26 mouse cellular contexts compared by ENCODE assay signal in genomic region chr19:53030279-53030678, GRCm38 (mm10). TPM values are rescaled to one million over a fixed set of nuclear protein-coding genes. Genes with fewer than 3 reads are reported as not detected.
DNase-seq lines count a peak whose midpoint lies in the region; ATAC-seq and TF ChIP-seq lines count a peak whose summit lies in the region.
"Had no signal": no experiment of that assay in that cellular context is flagged by ENCODE, and none has a peak within 500 bp of the region (broad histone marks: within the 10 kb centered on the region; RNA-seq: fewer than 3 reads in every experiment).

No protein-coding gene starts in this region.

- H3K36me3 ChIP-seq in intestine, postnatal 0 days (ENCODE audit: control insufficient read depth, insufficient read depth), result peaks cover 26% of the 10 kb centered on the region
- peaks cover 12% of the 10 kb centered on the region for H3K36me3 ChIP-seq in intestine, embryonic 15.5 days
- peaks cover 85% of the 10 kb centered on the region for H3K36me3 ChIP-seq in G1E (replicated peaks)
- peaks cover 45% of the 10 kb centered on the region for H3K36me3 ChIP-seq in small intestine, adult 2 months (ENCODE audit: control insufficient read depth, insufficient read depth, low read length)

- WGBS in intestine, postnatal 0 days, result 98% methylated on average over 6 of the region's 6 CpGs
- 96% methylated on average over 6 of the region's 6 CpGs for WGBS in intestine, embryonic 15.5 days
- 97% methylated on average over 6 of the region's 6 CpGs for WGBS in small intestine, adult 2 months

- no peak overlapping the region for H3K9ac ChIP-seq in intestine, postnatal 0 days (ENCODE audit: low read depth, low read length)
- no peak overlapping the region for H3K9ac ChIP-seq in intestine, embryonic 15.5 days
- H3K9ac ChIP-seq: embryonic facial prominence, embryonic 12.5 days; embryonic facial prominence, embryonic 15.5 days; forebrain, postnatal 0 days; heart, embryonic 12.5 days; heart, embryonic 15.5 days; hindbrain, embryonic 13.5 days had no signal

- no peak overlapping the region for H3K27ac ChIP-seq in intestine, postnatal 0 days (ENCODE audit: low read depth, low read length)
- no peak overlapping the region for H3K27ac ChIP-seq in intestine, embryonic 15.5 days
- peak overlapping the region; percentile 15; the same call in 1 of the 2 replicates for H3K27ac ChIP-seq in layer of hippocampus, adult 2 months
- peak overlapping the region; percentile 85; the same call in 1 of the 2 replicates for H3K27ac ChIP-seq in small intestine, adult 2 months (ENCODE audit: insufficient read depth, low read depth, low read length)
- H3K27ac ChIP-seq: embryonic facial prominence, embryonic 12.5 days; embryonic facial prominence, embryonic 15.5 days; heart, embryonic 15.5 days; hindbrain, embryonic 10.5 days; hindbrain, embryonic 13.5 days had no signal

- peaks cover 6% of the 10 kb centered on the region; the same call in 1 of the 2 replicates for H3K4me1 ChIP-seq in intestine, postnatal 0 days (replicated peaks; ENCODE audit: control insufficient read depth, insufficient read depth, low read length)
- peaks cover 11% of the 10 kb centered on the region; the same call in 1 of the 2 replicates for H3K4me1 ChIP-seq in intestine, embryonic 15.5 days (replicated peaks)
- H3K4me1 ChIP-seq in G1E (ENCODE audit: insufficient read depth, low read depth, low read length), result peaks cover 92% of the 10 kb centered on the region
- H3K4me1 ChIP-seq in small intestine, adult 2 months (ENCODE audit: control insufficient read depth, insufficient read depth, insufficient read length, low read length), result peaks cover 18% of the 10 kb centered on the region
- H3K4me1 ChIP-seq: embryonic facial prominence, embryonic 12.5 days; embryonic facial prominence, embryonic 15.5 days; hindbrain, embryonic 10.5 days; hindbrain, embryonic 13.5 days had no signal

- no peak for DNase-seq in layer of hippocampus, adult 2 months (ENCODE audit: low spot score in 2 of 2)
- DNase-seq in layer of hippocampus, adult 9-10 months (ENCODE audit: low spot score), result no peak
- no peak for DNase-seq in G1E (ENCODE audit: low spot score)
- DNase-seq: adrenal gland, postnatal 10 days; adrenal gland, postnatal 36 days; cerebellum, adult 18-20 months; cerebellum, adult 9-10 months; cerebellum, postnatal 25 days; forebrain, postnatal 0 days; gastrocnemius, postnatal 10 days; gastrocnemius, postnatal 36 days; heart, postnatal 10 days; heart, postnatal 36 days had no signal

- no peak for TF ChIP-seq POLR2A in small intestine, adult 2 months (IDR thresholded peaks at IDR 0.05; ENCODE audit: low read depth, low read length)

- no peak for TF ChIP-seq CTCF in intestine, postnatal 0 days (IDR thresholded peaks at IDR 0.05; ENCODE audit: low read depth)
- TF ChIP-seq CTCF in layer of hippocampus, adult 2 months (conservative IDR thresholded peaks at IDR 0.05), result no peak
- TF ChIP-seq CTCF in G1E (IDR thresholded peaks at IDR 0.05; ENCODE audit: low read depth, low read length), result no peak
- TF ChIP-seq CTCF in small intestine, adult 2 months (IDR thresholded peaks at IDR 0.05; ENCODE audit: extremely low read depth, insufficient read length, insufficient replicate concordance, low read depth, low read length), result no peak

- H3K9me3 ChIP-seq in intestine, postnatal 0 days (ENCODE audit: control insufficient read depth), result no peaks in the 10 kb centered on the region
- H3K9me3 ChIP-seq in intestine, embryonic 15.5 days, result no peaks in the 10 kb centered on the region
- no peaks in the 10 kb centered on the region for H3K9me3 ChIP-seq in G1E (replicated peaks)
- H3K9me3 ChIP-seq: embryonic facial prominence, embryonic 12.5 days; embryonic facial prominence, embryonic 15.5 days; heart, embryonic 12.5 days; heart, embryonic 15.5 days; hindbrain, embryonic 10.5 days; hindbrain, embryonic 13.5 days had no signal

- ATAC-seq in intestine, postnatal 0 days, result no peak
- ATAC-seq in intestine, embryonic 15.5 days, result no peak
- no peak for ATAC-seq in G1E (ENCODE audit: extremely low read depth, insufficient number of reproducible peaks, low FRiP score, poor library complexity, severe bottlenecking)
- ATAC-seq: activated CD4-positive, CD25-positive, alpha-beta regulatory T cell, adult 4 months; CD4-positive, CD25-positive, alpha-beta regulatory T cell, adult 4 months; forebrain, embryonic 14.5 days; forebrain, postnatal 0 days; hindbrain, embryonic 16.5 days had no signal

- no peaks in the 10 kb centered on the region for H3K27me3 ChIP-seq in intestine, postnatal 0 days (replicated peaks; ENCODE audit: control insufficient read depth, insufficient read depth, low read length)
- no peaks in the 10 kb centered on the region for H3K27me3 ChIP-seq in intestine, embryonic 15.5 days (replicated peaks)
- H3K27me3 ChIP-seq in G1E (ENCODE audit: insufficient read depth, low read length), result no peaks in the 10 kb centered on the region; the same call in 1 of the 2 replicates
- no peaks in the 10 kb centered on the region for H3K27me3 ChIP-seq in small intestine, adult 2 months (ENCODE audit: control insufficient read depth, insufficient read depth, low read length)
- H3K27me3 ChIP-seq: embryonic facial prominence, embryonic 12.5 days; embryonic facial prominence, embryonic 15.5 days; heart, embryonic 12.5 days; heart, embryonic 15.5 days; hindbrain, embryonic 13.5 days had no signal

- H3K4me3 ChIP-seq in intestine, postnatal 0 days (ENCODE audit: low read depth, low read length), result no peak overlapping the region
- H3K4me3 ChIP-seq in intestine, embryonic 15.5 days (replicated peaks), result no peak overlapping the region
- no peak overlapping the region for H3K4me3 ChIP-seq in layer of hippocampus, adult 2 months
- H3K4me3 ChIP-seq in G1E (ENCODE audit: low read depth, low read length), result peak overlapping the region; percentile 71; the same call in 1 of the 2 replicates
- H3K4me3 ChIP-seq in small intestine, adult 2 months (ENCODE audit: low read depth, low read length), result peak overlapping the region; percentile 71
- H3K4me3 ChIP-seq: embryonic facial prominence, embryonic 12.5 days; embryonic facial prominence, embryonic 15.5 days; heart, embryonic 12.5 days; heart, embryonic 15.5 days; hindbrain, embryonic 10.5 days; hindbrain, embryonic 13.5 days had no signal

- peak overlapping the region; percentile 48 for H3K4me2 ChIP-seq in intestine, postnatal 0 days (replicated peaks; ENCODE audit: low read depth)
- H3K4me2 ChIP-seq in intestine, embryonic 15.5 days (replicated peaks), result no peak overlapping the region
- H3K4me2 ChIP-seq: embryonic facial prominence, embryonic 12.5 days; embryonic facial prominence, embryonic 15.5 days; heart, embryonic 12.5 days; heart, embryonic 15.5 days; hindbrain, embryonic 13.5 days had no signal

RNA-seq across cellular contexts. Expression of gene Xpnpep1, which starts 9.7 kb away (rescaled TPM):
- polyA plus RNA-seq in intestine, postnatal 0 days (2015; fragmentation: Nextera tagmentation; extraction: Ambion mirVana), result 333 and 357 TPM in 2 replicates
- polyA plus RNA-seq in intestine, embryonic 15.5 days (2015; fragmentation: Nextera tagmentation; extraction: Ambion mirVana), result 182 and 206 TPM in 2 replicates
- total RNA-seq in layer of hippocampus, adult 2 months (2021), result 10 to 100 TPM; 78.7 to 82.9 TPM
- total RNA-seq in G1E (2014; fragmentation: Nextera tagmentation) (177 and 180 TPM in 2 replicates), G1E (2017) (308 and 385 TPM in 2 replicates)
- polyA plus RNA-seq in G1E (2012), result 135 and 219 TPM in 2 replicates
- 92.4 and 477 TPM in 2 replicates for polyA plus RNA-seq in small intestine, adult 2 months (2012; rRNA removed)

Comparison
In these comparisons a context has a peak if more than half of its experiments do, and no peak if none do; other contexts are left out.
1. H3K27ac ChIP-seq: peak in layer of hippocampus, adult 2 months (single experiment) and small intestine, adult 2 months (single experiment); none in intestine, postnatal 0 days (single experiment) and intestine, embryonic 15.5 days (single experiment).
2. H3K4me3 ChIP-seq: peak in G1E (single experiment) and small intestine, adult 2 months (single experiment); none in intestine, postnatal 0 days (single experiment), intestine, embryonic 15.5 days (single experiment) and layer of hippocampus, adult 2 months (single experiment).